Mouse (Mus musculus) forebrain, postnatal 0 days (tissue): ENCODE results near the gene Klrb1f. TPM values are rescaled to one million over a fixed set of nuclear protein-coding genes. Genes with fewer than 3 reads are reported as not detected.
A peak's percentile ranks its signal among the peaks of the same experiment; 100 is the strongest.
"Not testable (repeated sequence)": the region's sequence is repeated elsewhere in the genome, so short reads cannot be mapped to it uniquely, and the experiment has no call there.

Experiments used
- ATAC-seq: fragments of 200-750 bp; cut with Nextera tagmentation; 2 replicates; pipeline ENCODE4 v1.8.0; 2017; ENCODE audit warnings: mild to moderate bottlenecking, moderate library complexity
- DNase-seq: peaks from one replicate; pipeline ENCODE4 v3.0.0-alpha.2; 2015
- H3K27ac ChIP-seq: fragments of 300-500 bp; sonication (generic); 2 replicates; pipeline ENCODE4 v1.5.1; 2014; ENCODE audit warnings: low read depth, mild to moderate bottlenecking, antibody characterized with exemption, low read length, moderate library complexity, mixed read lengths
- H3K27me3 ChIP-seq: fragments of 300-500 bp; sonication (generic); 2 replicates; pipeline ENCODE4 v1.6.1; 2014; ENCODE audit warnings: mild to moderate bottlenecking, low read length, mixed read lengths; ENCODE audit not compliant: insufficient read depth
- H3K36me3 ChIP-seq: fragments of 300-500 bp; sonication (generic); 2 replicates; pipeline ENCODE4 v1.6.1; 2014; ENCODE audit warnings: mild to moderate bottlenecking, moderate library complexity; ENCODE audit not compliant: insufficient read depth
- H3K4me1 ChIP-seq: fragments of 300-500 bp; sonication (generic); 2 replicates; pipeline ENCODE4 v1.6.1; 2014; ENCODE audit warnings: antibody characterized with exemption; ENCODE audit not compliant: insufficient read depth
- H3K4me2 ChIP-seq: fragments of 300-500 bp; sonication (generic); 2 replicates; pipeline ENCODE4 v1.6.1; 2014; ENCODE audit warnings: low read depth, mild to moderate bottlenecking, moderate library complexity
- H3K4me3 ChIP-seq: fragments of 300-500 bp; sonication (generic); 2 replicates; pipeline ENCODE4 v1.5.1; 2014; ENCODE audit warnings: low read depth, low read length, mixed read lengths
- H3K9ac ChIP-seq: fragments of 300-500 bp; sonication (generic); 2 replicates; pipeline ENCODE4 v1.6.1; 2014; ENCODE audit warnings: mild to moderate bottlenecking
- H3K9me3 ChIP-seq: fragments of 300-500 bp; sonication (generic); 2 replicates; pipeline ENCODE4 v1.6.1; 2016; ENCODE audit warnings: low read length
- CTCF ChIP-seq: sonication (generic); IDR thresholded peaks from 2 replicates; pipeline ENCODE4 v1.5.1; 2016; ENCODE audit warnings: antibody characterized with exemption, control low read depth, low read depth
- WGBS: fragments of 180-500 bp; shearing (Covaris S2); extraction: QIAGEN DNeasy Blood & Tissue Kit; methylation state at CpG from one replicate; pipeline ENCODE4 v1.1.7; 2014; 5-methylcytosine and 5-hydroxymethylcytosine counted together
- polyA plus RNA-seq: library from polyadenylated mRNA; unstranded; fragments of >200 nt; fragmentation: Nextera tagmentation; extraction: Ambion mirVana; gene quantifications from 2 replicates; pipeline ENCODE4 v1.2.1, GENCODE M21; 2015
- total RNA-seq: library from RNA; depleted of rRNA; stranded (reverse); fragments of >200 nt; gene quantifications from 2 replicates; pipeline ENCODE4 v1.2.3, GENCODE M21; 2014

Klrb1f gene
- total and polyA plus RNA-seq, 2 experiments from 2014 or later = 0.28 to 0.76 TPM

- Histone ChIP-seq H3K4me3 (no peak overlapping the region), H3K4me1 (no peaks in the 10 kb centered on the region), H3K4me2 (no peak overlapping the region), H3K9ac (no peak overlapping the region), H3K36me3 (no peaks in the 10 kb centered on the region), H3K27me3 (no peaks in the 10 kb centered on the region), H3K27ac (no peak overlapping the region), H3K9me3 (no peaks in the 10 kb centered on the region)
- ATAC-seq (no peak), DNase-seq (no peak)
- no peak for TF ChIP-seq CTCF
These were observed 20.8 kb downstream of the Klrb1f start for GRCm38 (mm10) chr6:129066530-129066929.

- DNase-seq (peak; percentile 53), ATAC-seq (peak; percentile 75)
- Histone ChIP-seq H3K4me1 (no peaks in the 10 kb centered on the region), H3K4me2 (no peak overlapping the region), H3K9ac (no peak overlapping the region), H3K9me3 (no peaks in the 10 kb centered on the region), H3K27me3 (no peaks in the 10 kb centered on the region), H3K27ac (no peak overlapping the region), H3K4me3 (no peak overlapping the region), H3K36me3 (no peaks in the 10 kb centered on the region)
- WGBS = 78% methylated on average over 1 of the region's 1 CpGs
- peak; percentile 75 for TF ChIP-seq CTCF
These were observed 21.3 kb downstream of the Klrb1f start for GRCm38 (mm10) chr6:129066986-129067385.

- no peak for DNase-seq
- no peak for ATAC-seq
- no peak for TF ChIP-seq CTCF
- Histone ChIP-seq H3K4me3 (no peak overlapping the region), H3K27me3 (no peaks in the 10 kb centered on the region), H3K4me2 (no peak overlapping the region), H3K36me3 (no peaks in the 10 kb centered on the region), H3K9me3 (no peaks in the 10 kb centered on the region), H3K9ac (no peak overlapping the region), H3K27ac (no peak overlapping the region), H3K4me1 (no peaks in the 10 kb centered on the region)
- WGBS = 59% methylated on average over 6 of the region's 6 CpGs
These were observed 39.4 kb downstream of the Klrb1f start for GRCm38 (mm10) chr6:129085098-129085497.

- H3K36me3 ChIP-seq, H3K9ac ChIP-seq, H3K9me3 ChIP-seq, H3K4me1 ChIP-seq, ATAC-seq, H3K4me3 ChIP-seq, H3K27me3 ChIP-seq, DNase-seq, H3K4me2 ChIP-seq, H3K27ac ChIP-seq: not testable (repeated sequence)
- WGBS = 77% methylated on average over 2 of the region's 2 CpGs
These were observed 40.3 kb downstream of the Klrb1f start for GRCm38 (mm10) chr6:129086031-129086430.

GRCm38 (mm10) chr6:129088161-129088560 lies 42.5 kb downstream of the Klrb1f start:
- Histone ChIP-seq H3K4me3 (no peak overlapping the region), H3K36me3 (no peaks in the 10 kb centered on the region), H3K4me1 (no peaks in the 10 kb centered on the region), H3K27me3 (no peaks in the 10 kb centered on the region), H3K27ac (no peak overlapping the region), H3K4me2 (no peak overlapping the region), H3K9ac (no peak overlapping the region), H3K9me3 (no peaks in the 10 kb centered on the region)
- TF ChIP-seq CTCF = peak; percentile 53
- WGBS = 80% methylated on average over 1 of the region's 1 CpGs
- ATAC-seq (no peak), DNase-seq (peak; percentile 34)

GRCm38 (mm10) chr6:129088596-129088995 lies 42.9 kb downstream of the Klrb1f start:
- H3K27ac ChIP-seq, H3K9ac ChIP-seq, H3K4me3 ChIP-seq, H3K4me2 ChIP-seq, DNase-seq, H3K9me3 ChIP-seq, H3K4me1 ChIP-seq, H3K36me3 ChIP-seq, H3K27me3 ChIP-seq, ATAC-seq: not testable (repeated sequence)
- 95% methylated on average over 8 of the region's 8 CpGs for WGBS

- TF ChIP-seq CTCF = peak; percentile 59
- H3K27ac ChIP-seq = no peak overlapping the region
- DNase-seq (peak; percentile 10), ATAC-seq (peak; percentile 56)
- H3K4me3 ChIP-seq = no peak overlapping the region
- H3K9me3 ChIP-seq = no peaks in the 10 kb centered on the region
- H3K9ac ChIP-seq = no peak overlapping the region
- no peaks in the 10 kb centered on the region for H3K36me3 ChIP-seq
- H3K27me3 ChIP-seq = no peaks in the 10 kb centered on the region
- H3K4me2 ChIP-seq = no peak overlapping the region
- H3K4me1 ChIP-seq = no peaks in the 10 kb centered on the region
These were observed 49.5 kb downstream of the Klrb1f start for GRCm38 (mm10) chr6:129095166-129095565.

GRCm38 (mm10) chr6:129097929-129098328 lies 52.2 kb downstream of the Klrb1f start:
- H3K4me2 ChIP-seq = no peak overlapping the region
- no peaks in the 10 kb centered on the region for H3K36me3 ChIP-seq
- 68% methylated on average over 1 of the region's 1 CpGs for WGBS
- H3K4me3 ChIP-seq = no peak overlapping the region
- no peak overlapping the region for H3K27ac ChIP-seq
- no peak for TF ChIP-seq CTCF
- DNase-seq (no peak), ATAC-seq (no peak)
- no peaks in the 10 kb centered on the region for H3K9me3 ChIP-seq
- H3K4me1 ChIP-seq = no peaks in the 10 kb centered on the region
- no peak overlapping the region for H3K9ac ChIP-seq
- H3K27me3 ChIP-seq = no peaks in the 10 kb centered on the region

GRCm38 (mm10) chr6:129100794-129101193 lies 55.1 kb downstream of the Klrb1f start, which contains the start of gene Clec2e:
TSS of gene Clec2e (minus strand) at chr6:129100913.
- ATAC-seq, H3K27me3 ChIP-seq, H3K9me3 ChIP-seq, H3K9ac ChIP-seq, DNase-seq, H3K4me2 ChIP-seq, H3K36me3 ChIP-seq, H3K4me3 ChIP-seq, H3K27ac ChIP-seq, H3K4me1 ChIP-seq: not testable (repeated sequence)
- 77% methylated on average over 1 of the region's 1 CpGs for WGBS
